Mouse (Mus musculus) megakaryocyte, embryonic 14.5 days (primary cell): ENCODE results near the gene P2ry13.

ENCODE experiments used
- FLI1 ChIP-seq: IDR thresholded peaks from 2 replicates; pipeline ENCODE4 v1.6.1; 2012; ENCODE audit warnings: low read length, inconsistent platforms, mixed read lengths
- GATA1 ChIP-seq: IDR thresholded peaks from 3 replicates; pipeline ENCODE4 v1.6.1; 2012; ENCODE audit warnings: mixed read lengths, low read length, inconsistent platforms, borderline replicate concordance

- TF ChIP-seq GATA1 (no peak), FLI1 (no peak)
These were observed 42.2 kb downstream of the P2ry13 start for GRCm38 (mm10) chr3:59168476-59168875.
